Mouse (Mus musculus): ENCODE measurements at regions not wholly inside any gene's neighbourhood (a gene's known extent, or its start where the extent isn't known, plus 50 kb on each side); places are given as distances from the start of the nearest gene placed in this dataset.

DNA sequence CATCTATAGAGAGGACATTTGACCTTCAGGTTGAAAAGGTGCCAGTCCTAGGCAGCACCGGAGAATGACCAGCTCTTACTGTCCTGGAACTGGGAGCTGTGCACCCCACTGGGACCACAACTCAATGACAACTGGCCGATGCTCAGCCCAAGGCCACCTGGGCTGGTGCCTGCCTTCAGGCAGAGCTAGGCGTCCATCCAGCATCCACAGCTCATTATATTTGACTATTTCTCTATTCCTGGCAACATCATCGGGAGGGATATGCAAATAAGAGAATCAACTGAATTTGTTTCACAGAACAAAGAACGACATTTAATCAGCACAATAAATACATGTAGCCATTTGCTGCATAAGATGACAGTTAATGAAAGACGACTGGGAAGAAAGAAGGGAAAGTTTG lies 149.0 kb upstream of the Gli2 start:
- WGBS, result 81% methylated on average over 6 of the region's 6 CpGs
- no peaks in the 10 kb centered on the region for H3K9me3 ChIP-seq
- ATAC-seq (ENCODE audit: low FRiP score, low read depth), result no peak
- H3K36me3 ChIP-seq, result no peaks in the 10 kb centered on the region
- H3K27ac ChIP-seq, result no peak overlapping the region
- no peaks in the 10 kb centered on the region for H3K4me1 ChIP-seq
- no peak overlapping the region for H3K9ac ChIP-seq
- no peak overlapping the region for H3K4me2 ChIP-seq (replicated peaks)
- H3K27me3 ChIP-seq (replicated peaks), result no peaks in the 10 kb centered on the region
- no peak overlapping the region for H3K4me3 ChIP-seq

GRCm38 (mm10) chr1:119197415-119197700 lies 143.9 kb upstream of the Gli2 start:
- no peak for ATAC-seq (ENCODE audit: low FRiP score, low read depth)
- Histone ChIP-seq H3K9me3 (no peaks in the 10 kb centered on the region), H3K4me1 (peaks cover 6% of the 10 kb centered on the region; the same call in 1 of the 2 replicates), H3K4me2 (replicated peaks) (no peak overlapping the region), H3K36me3 (no peaks in the 10 kb centered on the region), H3K27ac (no peak overlapping the region), H3K4me3 (no peak overlapping the region), H3K27me3 (replicated peaks) (no peaks in the 10 kb centered on the region), H3K9ac (no peak overlapping the region)
- 51% methylated on average over 7 of the region's 7 CpGs for WGBS

- ATAC-seq (ENCODE audit: low FRiP score, low read depth), result no peak
- Histone ChIP-seq H3K27ac (no peak overlapping the region), H3K36me3 (no peaks in the 10 kb centered on the region), H3K27me3 (replicated peaks) (no peaks in the 10 kb centered on the region), H3K4me1 (peaks cover 6% of the 10 kb centered on the region; the same call in 1 of the 2 replicates), H3K9me3 (no peaks in the 10 kb centered on the region), H3K4me2 (replicated peaks) (no peak overlapping the region), H3K9ac (no peak overlapping the region), H3K4me3 (no peak overlapping the region)
- 38% methylated on average over 13 of the region's 13 CpGs for WGBS
These were observed 143.4 kb upstream of the Gli2 start for GRCm38 (mm10) chr1:119196674-119197414.

DNA sequence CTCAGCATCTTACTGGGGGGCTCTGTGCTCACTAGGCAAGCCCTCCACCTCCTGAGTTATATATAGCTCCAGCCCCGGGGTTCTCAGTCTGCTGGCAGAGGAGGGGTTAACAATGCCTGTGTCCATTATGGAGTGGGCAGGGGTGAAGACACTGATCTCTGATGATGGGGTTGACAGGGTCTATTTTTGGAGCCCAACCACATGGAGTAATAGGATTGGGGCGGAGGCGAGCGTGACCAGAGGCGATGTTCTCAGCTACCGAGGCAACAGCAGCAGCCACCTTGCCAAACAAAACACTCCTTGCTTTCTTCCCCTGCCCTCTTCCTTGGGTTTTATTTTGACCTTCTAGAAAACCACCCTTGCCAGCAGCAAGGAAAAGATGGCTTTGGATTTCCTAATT lies 141.1 kb upstream of the Gli2 start:
- Histone ChIP-seq H3K9me3 (no peaks in the 10 kb centered on the region), H3K36me3 (no peaks in the 10 kb centered on the region), H3K4me1 (peaks cover 8% of the 10 kb centered on the region; the same call in 1 of the 2 replicates), H3K9ac (no peak overlapping the region), H3K27me3 (replicated peaks) (no peaks in the 10 kb centered on the region), H3K27ac (no peak overlapping the region), H3K4me2 (replicated peaks) (no peak overlapping the region), H3K4me3 (no peak overlapping the region)
- ATAC-seq (ENCODE audit: low FRiP score, low read depth), result no peak
- 67% methylated on average over 6 of the region's 6 CpGs for WGBS

DNA sequence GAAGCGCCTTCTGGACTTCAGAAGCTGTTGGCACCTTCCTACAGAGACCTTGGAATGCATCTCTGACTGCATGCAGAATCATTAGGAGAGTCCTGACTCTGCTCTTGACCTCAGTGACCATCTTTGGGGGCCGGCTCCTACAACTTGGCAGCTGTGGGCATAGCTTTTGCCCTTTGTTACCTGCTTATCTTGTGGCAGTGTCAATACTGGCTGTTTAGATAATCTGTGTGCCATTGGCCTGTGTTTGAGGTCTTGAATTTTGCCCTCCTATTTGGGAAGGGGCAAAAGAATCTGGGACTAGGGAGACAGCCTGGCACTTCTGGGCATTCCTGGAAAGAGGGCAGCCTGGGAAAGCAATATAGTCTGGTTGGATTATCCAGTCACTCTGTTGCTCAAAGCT lies 137.8 kb upstream of the Gli2 start:
- H3K4me2 ChIP-seq (replicated peaks), result no peak overlapping the region
- no peak overlapping the region for H3K27ac ChIP-seq
- H3K27me3 ChIP-seq (replicated peaks), result 0 out of 2 replicates have a peak, but pooled peaks cover 5% of the 10 kb centered on the region
- no peak overlapping the region for H3K4me3 ChIP-seq
- WGBS, result 90% methylated on average over 2 of the region's 2 CpGs
- H3K36me3 ChIP-seq, result no peaks in the 10 kb centered on the region
- H3K4me1 ChIP-seq, result peaks cover 6% of the 10 kb centered on the region; the same call in 1 of the 2 replicates
- no peaks in the 10 kb centered on the region for H3K9me3 ChIP-seq
- ATAC-seq (ENCODE audit: low FRiP score, low read depth), result no peak
- H3K9ac ChIP-seq, result no peak overlapping the region

DNA sequence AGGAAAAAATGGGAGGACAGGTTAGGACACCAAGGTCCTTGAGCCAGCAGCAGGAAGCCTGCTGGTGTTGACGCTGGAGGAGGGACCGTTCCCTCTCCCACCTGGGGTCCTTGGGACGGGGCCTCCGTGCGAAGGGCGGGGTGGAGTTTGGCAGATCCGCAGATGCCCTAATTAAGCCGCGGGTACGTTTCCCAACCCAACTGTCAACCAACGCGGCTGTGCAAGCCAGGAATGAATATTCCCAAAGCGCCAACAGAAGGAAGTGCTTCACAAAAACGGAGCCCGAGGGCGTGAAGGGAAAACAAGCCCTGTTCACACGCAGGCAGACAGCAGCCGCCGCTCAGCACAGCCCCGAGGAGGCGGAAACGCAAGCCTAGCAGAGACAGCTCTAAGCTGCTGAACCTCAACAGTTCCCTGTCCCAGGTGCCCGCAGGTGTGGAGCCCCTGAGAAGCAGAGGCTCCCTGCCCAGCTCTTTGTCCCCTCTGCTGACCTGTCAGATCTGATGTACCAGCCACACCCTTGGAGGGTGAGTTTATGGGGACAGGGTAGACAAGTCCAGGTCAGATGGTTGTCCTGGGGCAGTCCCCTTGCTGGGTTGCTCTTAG lies 136.1 kb upstream of the Gli2 start:
- Histone ChIP-seq H3K36me3 (no peaks in the 10 kb centered on the region), H3K4me3 (0 out of 2 replicates have a peak overlapping the region, but pooled peaks have one; percentile 19), H3K9ac (no peak overlapping the region), H3K9me3 (no peaks in the 10 kb centered on the region), H3K27me3 (replicated peaks) (0 out of 2 replicates have a peak, but pooled peaks cover 5% of the 10 kb centered on the region), H3K4me1 (peaks cover 6% of the 10 kb centered on the region; the same call in 1 of the 2 replicates), H3K4me2 (replicated peaks) (peak overlapping the region; percentile 56), H3K27ac (no peak overlapping the region)
- WGBS, result 4% methylated on average over 23 of the region's 23 CpGs
- ATAC-seq (ENCODE audit: low FRiP score, low read depth), result peak; percentile 56; the same call in 1 of the 2 replicates

GRCm38 (mm10) chr1:119187301-119187700 lies 133.9 kb upstream of the Gli2 start:
- WGBS, result 84% methylated on average over 2 of the region's 2 CpGs
- H3K36me3 ChIP-seq, result no peaks in the 10 kb centered on the region
- peaks cover 6% of the 10 kb centered on the region; the same call in 1 of the 2 replicates for H3K4me1 ChIP-seq
- no peak overlapping the region for H3K27ac ChIP-seq
- no peaks in the 10 kb centered on the region for H3K9me3 ChIP-seq
- H3K4me3 ChIP-seq, result no peak overlapping the region
- 0 out of 2 replicates have a peak, but pooled peaks cover 5% of the 10 kb centered on the region for H3K27me3 ChIP-seq (replicated peaks)
- ATAC-seq (ENCODE audit: low FRiP score, low read depth), result no peak
- no peak overlapping the region for H3K9ac ChIP-seq
- no peak overlapping the region for H3K4me2 ChIP-seq (replicated peaks)

DNA sequence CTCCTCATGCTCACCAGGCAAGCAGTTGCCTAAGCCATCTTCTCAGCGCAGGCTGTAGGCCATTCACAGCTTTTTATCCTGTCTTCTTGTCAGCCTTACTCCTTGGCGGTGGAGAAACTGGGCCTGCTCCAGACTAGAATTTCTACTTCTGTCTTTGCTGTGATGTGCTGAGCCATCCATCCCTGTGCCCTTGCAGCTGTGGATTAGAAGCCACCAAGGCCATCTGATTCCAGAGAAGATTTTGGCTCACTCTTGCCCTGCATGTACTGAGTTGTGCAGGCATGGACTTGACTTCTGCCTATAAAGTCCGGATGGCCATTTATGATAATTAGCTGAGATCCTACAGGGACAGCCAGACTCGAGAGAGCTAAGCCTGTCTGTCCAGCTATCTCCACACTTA lies 133.4 kb upstream of the Gli2 start:
- no peak overlapping the region for H3K9ac ChIP-seq
- H3K27me3 ChIP-seq (replicated peaks), result 0 out of 2 replicates have a peak, but pooled peaks cover 5% of the 10 kb centered on the region
- no peak overlapping the region for H3K4me3 ChIP-seq
- H3K4me2 ChIP-seq (replicated peaks), result no peak overlapping the region
- H3K9me3 ChIP-seq, result no peaks in the 10 kb centered on the region
- WGBS, result 82% methylated on average over 4 of the region's 4 CpGs
- no peak overlapping the region for H3K27ac ChIP-seq
- no peak for ATAC-seq (ENCODE audit: low FRiP score, low read depth)
- no peaks in the 10 kb centered on the region for H3K36me3 ChIP-seq
- H3K4me1 ChIP-seq, result peaks cover 6% of the 10 kb centered on the region; the same call in 1 of the 2 replicates

- Histone ChIP-seq H3K4me3 (no peak overlapping the region), H3K27me3 (replicated peaks) (0 out of 2 replicates have a peak, but pooled peaks cover 4% of the 10 kb centered on the region), H3K9me3 (no peaks in the 10 kb centered on the region), H3K4me2 (replicated peaks) (no peak overlapping the region), H3K9ac (no peak overlapping the region), H3K4me1 (no peaks in the 10 kb centered on the region), H3K27ac (no peak overlapping the region), H3K36me3 (no peaks in the 10 kb centered on the region)
- no peak for ATAC-seq (ENCODE audit: low FRiP score, low read depth)
- WGBS, result 83% methylated on average over 17 of the region's 17 CpGs
These were observed 130.3 kb upstream of the Gli2 start for GRCm38 (mm10) chr1:119183558-119184270.

GRCm38 (mm10) chr1:119173030-119173756 lies 119.8 kb upstream of the Gli2 start:
- H3K4me1 ChIP-seq, result no peaks in the 10 kb centered on the region
- no peaks in the 10 kb centered on the region for H3K36me3 ChIP-seq
- 83% methylated on average over 5 of the region's 5 CpGs for WGBS
- no peak overlapping the region for H3K27ac ChIP-seq
- H3K4me2 ChIP-seq (replicated peaks), result no peak overlapping the region
- H3K9ac ChIP-seq, result no peak overlapping the region
- H3K9me3 ChIP-seq, result no peaks in the 10 kb centered on the region
- H3K4me3 ChIP-seq, result no peak overlapping the region
- H3K27me3 ChIP-seq (replicated peaks), result no peaks in the 10 kb centered on the region
- ATAC-seq (ENCODE audit: low FRiP score, low read depth), result no peak

- ATAC-seq (ENCODE audit: low FRiP score, low read depth), result no peak
- Histone ChIP-seq H3K4me3 (no peak overlapping the region), H3K27me3 (replicated peaks) (no peaks in the 10 kb centered on the region), H3K4me1 (no peaks in the 10 kb centered on the region), H3K9me3 (no peaks in the 10 kb centered on the region), H3K27ac (no peak overlapping the region), H3K9ac (no peak overlapping the region), H3K36me3 (no peaks in the 10 kb centered on the region), H3K4me2 (replicated peaks) (no peak overlapping the region)
- WGBS, result 77% methylated on average over 5 of the region's 5 CpGs
These were observed 114.0 kb upstream of the Gli2 start for GRCm38 (mm10) chr1:119167443-119167842.

DNA sequence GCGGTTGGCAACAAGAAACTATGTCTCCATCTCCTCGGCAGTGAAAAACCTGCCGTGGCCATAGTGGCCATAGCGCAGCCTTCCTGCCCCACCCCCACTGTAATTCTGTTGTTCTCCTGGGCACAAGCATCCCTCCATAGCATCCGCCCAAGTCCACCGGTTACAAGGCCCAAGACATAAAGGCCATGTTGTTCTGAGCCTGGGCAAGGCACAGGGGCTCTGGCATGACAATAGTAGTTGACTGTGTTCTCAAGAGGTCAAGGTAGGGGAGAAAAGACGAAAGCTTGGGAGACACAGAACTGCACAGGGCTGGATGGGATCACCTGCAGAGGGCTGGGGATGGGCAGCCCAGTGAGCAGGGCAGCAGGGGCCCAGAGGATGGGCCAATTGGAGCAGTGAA lies 112.9 kb upstream of the Gli2 start:
- no peak for ATAC-seq (ENCODE audit: low FRiP score, low read depth)
- Histone ChIP-seq H3K4me2 (replicated peaks) (no peak overlapping the region), H3K9me3 (no peaks in the 10 kb centered on the region), H3K36me3 (no peaks in the 10 kb centered on the region), H3K27me3 (replicated peaks) (no peaks in the 10 kb centered on the region), H3K9ac (no peak overlapping the region), H3K4me1 (no peaks in the 10 kb centered on the region), H3K27ac (no peak overlapping the region), H3K4me3 (no peak overlapping the region)
- 84% methylated on average over 7 of the region's 7 CpGs for WGBS

Data from neural tube, embryonic 12.5 days (tissue).